Mouse (Mus musculus) lung, postnatal 0 days (tissue): ENCODE results near the gene E2f6.

Source experiments
- CTCF ChIP-seq: IDR thresholded peaks from 2 replicates; pipeline ENCODE4 v1.5.1; 2016; ENCODE audit warnings: antibody characterized with exemption, mild to moderate bottlenecking
- EP300 ChIP-seq: IDR thresholded peaks from 2 replicates; pipeline ENCODE4 v1.6.1; 2016; ENCODE audit warnings: antibody characterized with exemption, mild to moderate bottlenecking, control low read depth

DNA sequence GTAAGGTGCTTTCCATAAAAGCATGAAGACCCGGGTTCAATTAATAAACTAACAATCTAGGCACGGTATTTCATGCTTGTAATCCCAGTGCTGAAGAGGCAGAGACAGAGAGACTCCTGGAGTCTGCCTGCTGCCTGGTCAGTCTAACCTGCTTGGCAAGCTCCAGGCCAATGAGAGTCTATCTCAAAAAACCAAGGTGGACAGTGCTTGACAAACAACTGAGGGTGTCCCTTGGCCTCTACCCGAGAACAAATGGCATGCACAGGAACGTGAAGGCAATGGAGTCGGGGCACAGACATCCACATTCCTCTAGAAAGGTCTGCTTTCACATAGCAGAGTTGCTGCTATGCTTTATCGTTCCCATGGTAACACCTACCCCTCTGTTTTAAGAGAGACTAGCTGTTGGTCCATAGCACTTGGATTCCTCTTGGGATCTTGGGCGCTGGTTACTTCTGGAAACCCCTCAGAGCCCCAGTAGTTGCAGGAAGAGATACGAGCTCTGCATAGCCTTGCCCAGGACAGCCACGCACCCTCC is 59.2 kb downstream of the E2f6 start:
- TF ChIP-seq CTCF: no peak
- TF ChIP-seq EP300: no peak
